Mouse (Mus musculus) CH12.LX (cell line): ENCODE results near the gene Daam1. TPM values are rescaled to one million over a fixed set of nuclear protein-coding genes. Genes with fewer than 3 reads are reported as not detected.

ENCODE experiments used
- DNase-seq: peaks from one replicate; pipeline ENCODE4 v3.0.0-alpha.2; 2013; ENCODE audit errors: extremely low read depth
- H3K27ac ChIP-seq: 2 replicates; pipeline ENCODE4 v1.5.1; 2012; ENCODE audit warnings: low read depth, mild to moderate bottlenecking, control low read depth, moderate library complexity; ENCODE audit not compliant: insufficient read depth
- H3K27me3 ChIP-seq: replicated peaks from 2 replicates; pipeline ENCODE3; 2012; ENCODE audit warnings: inconsistent platforms
- H3K36me3 ChIP-seq, 2 experiments: replicated peaks in 1 of 2; 2 replicates each; pipeline versions ENCODE3 to v1.6.1; 2012; ENCODE audit warnings: inconsistent platforms in 1 of 2, low read length in 1 of 2, mild to moderate bottlenecking in 1 of 2, mixed read lengths in 1 of 2, moderate library complexity in 1 of 2; ENCODE audit not compliant: control insufficient read depth in 1 of 2, insufficient read depth in 1 of 2
- H3K4me1 ChIP-seq, 2 experiments: 2 replicates each; pipeline ENCODE4 v1.6.1; 2012; ENCODE audit warnings: inconsistent platforms in 1 of 2, moderate library complexity in 1 of 2; ENCODE audit not compliant: insufficient read depth in 2 of 2, control insufficient read depth in 1 of 2
- H3K4me2 ChIP-seq: 2 replicates; pipeline ENCODE4 v1.6.1; 2012; ENCODE audit warnings: low read depth, mild to moderate bottlenecking, control low read depth; ENCODE audit not compliant: poor library complexity, insufficient read depth, severe bottlenecking
- H3K4me3 ChIP-seq, 3 experiments: fragments of 150-350 bp in 1 of 3; sonication (generic) in 1 of 3; replicated peaks in 1 of 3; 2 replicates each; pipeline versions ENCODE3 to v1.5.1; 2011 to 2012; ENCODE audit warnings: low read depth in 2 of 3, low read length in 2 of 3, mild to moderate bottlenecking in 2 of 3, moderate library complexity in 2 of 3, control low read depth in 1 of 3, improper control_type of control experiment in 1 of 3, inconsistent platforms in 1 of 3, mixed read lengths in 1 of 3; ENCODE audit not compliant: poor library complexity in 1 of 3
- H3K79me2 ChIP-seq: replicated peaks from 2 replicates; pipeline ENCODE4 v1.6.1; 2012; ENCODE audit warnings: mild to moderate bottlenecking, moderate library complexity; ENCODE audit not compliant: control insufficient read depth, poor library complexity, insufficient read depth, severe bottlenecking; ENCODE audit errors: extremely low read depth
- H3K9ac ChIP-seq: 2 replicates; pipeline ENCODE4 v1.6.1; 2012; ENCODE audit warnings: low read depth, mild to moderate bottlenecking, control low read depth, moderate library complexity; ENCODE audit not compliant: insufficient read depth
- H3K9me3 ChIP-seq: replicated peaks from 2 replicates; pipeline ENCODE3; 2012; ENCODE audit warnings: low read length, inconsistent platforms, mixed read lengths
- CHD2 ChIP-seq: IDR thresholded peaks from 2 replicates; pipeline ENCODE4 v1.6.1; 2011; ENCODE audit warnings: low read length, improper control_type of control experiment
- E2F4 ChIP-seq: IDR thresholded peaks from 2 replicates; pipeline ENCODE4 v1.6.1; 2011; ENCODE audit warnings: low read depth, low read length, improper control_type of control experiment; ENCODE audit not compliant: insufficient replicate concordance
- ELF1 ChIP-seq: IDR thresholded peaks from 2 replicates; pipeline ENCODE4 v1.6.1; 2014; ENCODE audit warnings: low read depth, mild to moderate bottlenecking, inconsistent platforms, low read length, improper control_type of control experiment
- EP300 ChIP-seq: IDR thresholded peaks from 2 replicates; pipeline ENCODE4 v1.6.1; 2011; ENCODE audit warnings: low read length, improper control_type of control experiment
- ETS1 ChIP-seq: conservative IDR thresholded peaks from 2 replicates; pipeline ENCODE4 v1.6.1; 2012; ENCODE audit warnings: low read depth, mild to moderate bottlenecking, inconsistent platforms, low read length, improper control_type of control experiment, moderate library complexity
- HCFC1 ChIP-seq: IDR thresholded peaks from 2 replicates; pipeline ENCODE4 v1.6.1; 2012; ENCODE audit warnings: low read depth, mild to moderate bottlenecking, inconsistent platforms, low read length, improper control_type of control experiment
- JUN ChIP-seq: IDR thresholded peaks from 2 replicates; pipeline ENCODE4 v1.6.1; 2011; ENCODE audit warnings: low read depth, mild to moderate bottlenecking, low read length, improper control_type of control experiment, moderate library complexity; ENCODE audit not compliant: insufficient read depth
- KAT2A ChIP-seq: IDR thresholded peaks from 2 replicates; pipeline ENCODE4 v1.6.1; 2012; ENCODE audit warnings: low read length, improper control_type of control experiment, inconsistent platforms; ENCODE audit not compliant: insufficient replicate concordance
- MAX ChIP-seq: IDR thresholded peaks from 2 replicates; pipeline ENCODE4 v1.6.1; 2011; ENCODE audit warnings: low read length, improper control_type of control experiment
- MAZ ChIP-seq: IDR thresholded peaks from 2 replicates; pipeline ENCODE4 v1.6.1; 2012; ENCODE audit warnings: low read depth, mild to moderate bottlenecking, inconsistent platforms, low read length, improper control_type of control experiment, moderate library complexity
- MXI1 ChIP-seq: IDR thresholded peaks from 2 replicates; pipeline ENCODE4 v1.6.1; 2011; ENCODE audit warnings: mild to moderate bottlenecking, low read depth, low read length, improper control_type of control experiment
- MYC ChIP-seq: IDR thresholded peaks from 2 replicates; pipeline ENCODE4 v1.6.1; 2011; ENCODE audit warnings: low read depth, mild to moderate bottlenecking, improper control_type of control experiment, low read length
- PAX5 ChIP-seq: IDR thresholded peaks from 2 replicates; pipeline ENCODE4 v1.6.1; 2012; ENCODE audit warnings: low read length, inconsistent platforms, mixed read lengths
- POLR2A ChIP-seq: IDR thresholded peaks from 2 replicates; pipeline ENCODE4 v1.6.1; 2011; ENCODE audit warnings: low read depth, mild to moderate bottlenecking, improper control_type of control experiment, low read length
- RAD21 ChIP-seq: IDR thresholded peaks from 2 replicates; pipeline ENCODE4 v1.6.1; 2011; ENCODE audit warnings: low read depth, mild to moderate bottlenecking, low read length, improper control_type of control experiment, moderate library complexity
- SIN3A ChIP-seq: IDR thresholded peaks from 2 replicates; pipeline ENCODE4 v1.6.1; 2012; ENCODE audit warnings: low read length, improper control_type of control experiment, inconsistent platforms
- TCF12 ChIP-seq: IDR thresholded peaks from 2 replicates; pipeline ENCODE4 v1.6.1; 2014; ENCODE audit warnings: low read depth, mild to moderate bottlenecking, inconsistent platforms, low read length, improper control_type of control experiment
- UBTF ChIP-seq: IDR thresholded peaks from 2 replicates; pipeline ENCODE4 v1.6.1; 2012; ENCODE audit warnings: low read depth, mild to moderate bottlenecking, inconsistent platforms, low read length, improper control_type of control experiment, moderate library complexity
- USF1 ChIP-seq: IDR thresholded peaks from 2 replicates; pipeline ENCODE4 v1.6.1; 2014; ENCODE audit warnings: low read depth, mild to moderate bottlenecking, inconsistent platforms, low read length, improper control_type of control experiment
- USF2 ChIP-seq: conservative IDR thresholded peaks from 2 replicates; pipeline ENCODE4 v1.6.1; 2011; ENCODE audit warnings: low read depth, low read length, improper control_type of control experiment
- ZNF384 ChIP-seq: IDR thresholded peaks from 2 replicates; pipeline ENCODE4 v1.6.1; 2012; ENCODE audit warnings: low read depth, low read length, improper control_type of control experiment, inconsistent platforms
- dilution Hi-C: fragments of 300-500 bp; cut with MboI; formaldehyde crosslinking; loops from 2 replicates; pipeline ENCODE4 v1.14.3; 2020; ENCODE audit warnings: low sequenced_read_pairs; ENCODE audit not compliant: extremely low pct_unique_long_range_greater_than_20kb, extremely low pct_ligation_motif_present
- in situ Hi-C: fragments of 300-500 bp; cut with MboI; formaldehyde crosslinking; loops from 3 replicates; pipeline ENCODE4 v1.14.3; 2019; ENCODE audit warnings: low sequenced_read_pairs, low pct_ligation_motif_present, low pct_unique_long_range_greater_than_20kb, mixed read lengths
- polyA plus RNA-seq: library from polyadenylated mRNA; unstranded; fragments of >175 nt; gene quantifications from 2 replicates; pipeline ENCODE4 v1.2.1, GENCODE M21; 2012; ENCODE audit warnings: low read depth; ENCODE audit not compliant: insufficient read length
- total RNA-seq, 2 experiments: library from RNA; depleted of rRNA; stranded (reverse); fragments of 300-350 nt in 1 of 2; fragments of >200 nt in 1 of 2; gene quantifications; 2 replicates each; pipeline ENCODE4 v1.2.3; 2012 to 2014

Daam1 gene
- total and polyA plus RNA-seq, 3 experiments = 10.7 to 27.9 (median 23.6) TPM

- dilution Hi-C loops = no loop called here
- H3K36me3 ChIP-seq = peaks cover 0 to 62% of the 10 kb centered on the region in 2 experiments
- no peaks in the 10 kb centered on the region for H3K9me3 ChIP-seq
- H3K4me2 ChIP-seq = no peak overlapping the region
- H3K4me1 ChIP-seq = peaks cover 17 to 95% of the 10 kb centered on the region in 2 experiments
- no peak overlapping the region for H3K4me3 ChIP-seq
- TF ChIP-seq POLR2A (no peak), UBTF (no peak), MXI1 (no peak), CHD2 (no peak), USF2 (no peak), SIN3A (no peak), MAX (no peak), KAT2A (no peak), PAX5 (no peak), RAD21 (no peak), MYC (no peak), ELF1 (no peak), USF1 (no peak), MAZ (no peak), HCFC1 (no peak)
- no peak overlapping the region for H3K27ac ChIP-seq
- in situ Hi-C loops = no loop called here
- no peak overlapping the region for H3K9ac ChIP-seq
- no peaks in the 10 kb centered on the region for H3K27me3 ChIP-seq
- H3K79me2 ChIP-seq = no peaks in the 10 kb centered on the region
- DNase-seq = no peak
Observed at GRCm38 (mm10) chr12:71886406-71886805, 55.5 kb downstream of the Daam1 start.

- no peak overlapping the region for H3K9ac ChIP-seq
- H3K27ac ChIP-seq = no peak overlapping the region
- H3K9me3 ChIP-seq = no peaks in the 10 kb centered on the region
- no peak overlapping the region for H3K4me2 ChIP-seq
- in situ Hi-C loops = no loop called here
- H3K4me3 ChIP-seq = no peak overlapping the region
- dilution Hi-C loops = no loop called here
- H3K4me1 ChIP-seq = peaks cover 17 to 95% of the 10 kb centered on the region in 2 experiments
- H3K27me3 ChIP-seq = no peaks in the 10 kb centered on the region
- DNase-seq = peak; percentile 44
- H3K79me2 ChIP-seq = no peaks in the 10 kb centered on the region
- TF ChIP-seq UBTF (no peak), PAX5 (no peak), MAX (no peak), ETS1 (no peak), TCF12 (no peak), E2F4 (no peak), MAZ (no peak), ZNF384 (no peak), JUN (no peak), EP300 (no peak)
- peaks cover 0 to 61% of the 10 kb centered on the region in 2 experiments for H3K36me3 ChIP-seq
Observed at GRCm38 (mm10) chr12:71886941-71887340, 56.1 kb downstream of the Daam1 start.
